Mouse (Mus musculus) liver, embryonic 14.5 days (tissue): ENCODE measurements around the gene Ttc21b. TPM values are rescaled to one million over a fixed set of nuclear protein-coding genes. Genes with fewer than 3 reads are reported as not detected.

ENCODE experiments used
- ATAC-seq: fragments of 200-750 bp; cut with Nextera tagmentation; 2 replicates; pipeline ENCODE4 v1.8.0; 2017; ENCODE audit warnings: moderate number of reproducible peaks, mild to moderate bottlenecking, moderate library complexity; ENCODE audit not compliant: insufficient read depth
- DNase-seq, 3 experiments: peaks; one replicate each; pipeline ENCODE4 v3.0.0-alpha.2; 2012 to 2013; ENCODE audit warnings: low read depth in 3 of 3, low spot score in 3 of 3
- H3K27ac ChIP-seq: fragments of 300-500 bp; sonication (generic); 2 replicates; pipeline ENCODE4 v1.5.1; 2014; ENCODE audit warnings: moderate library complexity, mild to moderate bottlenecking, control low read depth, inconsistent platforms
- H3K27me3 ChIP-seq: fragments of 300-500 bp; sonication (generic); 2 replicates; pipeline ENCODE4 v1.6.1; 2014; ENCODE audit warnings: mild to moderate bottlenecking, low read length, moderate library complexity; ENCODE audit not compliant: control insufficient read depth, insufficient read depth
- H3K36me3 ChIP-seq: fragments of 300-500 bp; sonication (generic); replicated peaks from 2 replicates; pipeline ENCODE4 v1.6.1; 2014; ENCODE audit warnings: low read depth; ENCODE audit not compliant: control insufficient read depth, insufficient read depth
- H3K4me1 ChIP-seq, 2 experiments: fragments of 200-500 bp in 1 of 2; fragments of 300-500 bp in 1 of 2; sonication (generic) in 1 of 2; replicated peaks; 2 replicates each; pipeline ENCODE4 v1.6.1; 2012 to 2014; ENCODE audit warnings: antibody characterized with exemption in 1 of 2, inconsistent platforms in 1 of 2, low read length in 1 of 2; ENCODE audit not compliant: control insufficient read depth in 2 of 2, insufficient read depth in 2 of 2
- H3K4me2 ChIP-seq: fragments of 300-500 bp; sonication (generic); 2 replicates; pipeline ENCODE4 v1.6.1; 2014; ENCODE audit warnings: low read depth, mild to moderate bottlenecking, control low read depth, moderate library complexity
- H3K4me3 ChIP-seq, 2 experiments: fragments of 200-500 bp in 1 of 2; fragments of 300-500 bp in 1 of 2; sonication (generic) in 1 of 2; 2 replicates each; pipeline ENCODE4 v1.5.1; 2012 to 2014; ENCODE audit warnings: low read depth in 2 of 2, low read length in 2 of 2, mild to moderate bottlenecking in 2 of 2, control low read depth in 1 of 2, inconsistent platforms in 1 of 2, moderate library complexity in 1 of 2; ENCODE audit not compliant: insufficient read depth in 1 of 2
- H3K9ac ChIP-seq: fragments of 300-500 bp; sonication (generic); replicated peaks from 2 replicates; pipeline ENCODE4 v1.6.1; 2014; ENCODE audit warnings: mild to moderate bottlenecking, control low read depth, moderate library complexity
- H3K9me3 ChIP-seq: fragments of 300-500 bp; sonication (generic); 2 replicates; pipeline ENCODE4 v1.6.1; 2016; ENCODE audit warnings: low read length, mixed read lengths; ENCODE audit not compliant: control insufficient read depth
- CTCF ChIP-seq: IDR thresholded peaks from 2 replicates; pipeline ENCODE4 v1.5.1; 2016; ENCODE audit warnings: antibody characterized with exemption, low read depth, control low read depth
- EP300 ChIP-seq: IDR thresholded peaks from 2 replicates; pipeline ENCODE4 v1.6.1; 2016; ENCODE audit warnings: antibody characterized with exemption, low read depth
- WGBS: fragments of 180-500 bp; shearing (Covaris S2); extraction: QIAGEN DNeasy Blood & Tissue Kit; methylation state at CpG from one replicate; pipeline ENCODE4 v1.1.7; 2014; ENCODE audit not compliant: insufficient replicate concordance; 5-methylcytosine and 5-hydroxymethylcytosine counted together
- polyA plus RNA-seq, 2 experiments: library from polyadenylated mRNA; depleted of rRNA in 1 of 2; stranded (reverse) in 1 of 2; unstranded in 1 of 2; fragments of >200 nt; fragmentation: Nextera tagmentation in 1 of 2; extraction: Ambion mirVana in 1 of 2; gene quantifications; 2 replicates each; pipeline versions ENCODE4 v1.2.1 to v1.2.3; 2012 to 2014

Ttc21b gene
- polyA plus RNA-seq, 2 experiments: 0.80 to 1.1 TPM

- DNase-seq: no peak
- Histone ChIP-seq H3K9ac (no peak overlapping the region), H3K36me3 (no peaks in the 10 kb centered on the region), H3K4me2 (no peak overlapping the region), H3K9me3 (no peaks in the 10 kb centered on the region), H3K4me1 (no peaks in the 10 kb centered on the region), H3K27me3 (no peaks in the 10 kb centered on the region), H3K27ac (no peak overlapping the region), H3K4me3 (no peak overlapping the region)
- ATAC-seq: no peak
- TF ChIP-seq EP300 (no peak), CTCF (no peak)
- WGBS: 72% methylated on average over 7 of the region's 7 CpGs
Observed at GRCm38 (mm10) chr2:66220954-66221353, 35.5 kb downstream of the Ttc21b start.

- ATAC-seq (no peak), DNase-seq (no peak)
- no peak overlapping the region for H3K4me3 ChIP-seq
- no peak overlapping the region for H3K9ac ChIP-seq
- no peak overlapping the region for H3K4me2 ChIP-seq
- H3K9me3 ChIP-seq: no peaks in the 10 kb centered on the region
- no peak overlapping the region for H3K27ac ChIP-seq
- H3K27me3 ChIP-seq: no peaks in the 10 kb centered on the region
- TF ChIP-seq EP300 (no peak), CTCF (no peak)
- WGBS: 68% methylated on average over 10 of the region's 10 CpGs
- H3K36me3 ChIP-seq: no peaks in the 10 kb centered on the region
- H3K4me1 ChIP-seq: no peaks in the 10 kb centered on the region
Observed at GRCm38 (mm10) chr2:66209875-66210274, 46.5 kb downstream of the Ttc21b start.

DNA sequence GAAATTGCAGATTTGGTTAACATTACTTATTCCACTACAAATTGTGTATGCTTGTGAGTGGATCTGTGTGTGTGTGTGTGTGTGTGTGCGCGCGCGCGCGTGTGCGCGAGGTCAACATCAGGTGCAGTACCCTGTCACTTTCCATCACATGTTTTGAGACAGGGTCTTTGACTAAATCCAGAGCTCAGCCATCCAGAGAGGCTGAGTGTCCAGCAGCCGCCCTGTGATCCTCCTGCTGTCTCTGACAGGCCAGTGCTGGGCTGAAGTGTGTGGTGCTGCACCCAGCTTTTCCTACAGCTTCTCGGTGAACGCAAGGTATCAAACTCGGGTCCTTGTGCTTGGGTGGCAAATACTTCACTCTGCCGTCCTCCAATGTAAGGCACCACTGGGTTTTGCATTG is 47.1 kb downstream of the Ttc21b start:
- no peaks in the 10 kb centered on the region for H3K4me1 ChIP-seq
- H3K36me3 ChIP-seq: no peaks in the 10 kb centered on the region
- H3K4me2 ChIP-seq: no peak overlapping the region
- no peak overlapping the region for H3K4me3 ChIP-seq
- ATAC-seq: no peak
- no peak overlapping the region for H3K27ac ChIP-seq
- 84% methylated on average over 13 of the region's 13 CpGs for WGBS
- no peak for TF ChIP-seq CTCF
- no peak for TF ChIP-seq EP300
- no peaks in the 10 kb centered on the region for H3K9me3 ChIP-seq
- no peak for DNase-seq
- H3K27me3 ChIP-seq: no peaks in the 10 kb centered on the region
- H3K9ac ChIP-seq: no peak overlapping the region

GRCm38 (mm10) chr2:66206796-66207195 is 49.6 kb downstream of the Ttc21b start:
- Histone ChIP-seq H3K4me2 (no peak overlapping the region), H3K36me3 (no peaks in the 10 kb centered on the region), H3K27me3 (no peaks in the 10 kb centered on the region), H3K9ac (no peak overlapping the region), H3K27ac (no peak overlapping the region), H3K4me1 (no peaks in the 10 kb centered on the region), H3K4me3 (no peak overlapping the region), H3K9me3 (no peaks in the 10 kb centered on the region)
- ATAC-seq (no peak), DNase-seq (no peak)
- TF ChIP-seq EP300: no peak
- TF ChIP-seq CTCF: no peak
- 49% methylated on average over 2 of the region's 2 CpGs for WGBS

- ATAC-seq: no peak
Observed at GRCm38 (mm10) chr2:66204218-66204617, 52.2 kb downstream of the Ttc21b start.

More at GRCm38 (mm10) chr2:66204218-66204617, 52.2 kb downstream of the Ttc21b start:
- no peak for DNase-seq
- WGBS: 68% methylated on average over 2 of the region's 2 CpGs
- Histone ChIP-seq H3K36me3 (no peaks in the 10 kb centered on the region), H3K4me3 (no peak overlapping the region), H3K27me3 (no peaks in the 10 kb centered on the region), H3K4me2 (no peak overlapping the region), H3K9me3 (no peaks in the 10 kb centered on the region), H3K9ac (no peak overlapping the region), H3K27ac (no peak overlapping the region), H3K4me1 (no peaks in the 10 kb centered on the region)
- TF ChIP-seq EP300: no peak
- no peak for TF ChIP-seq CTCF
